Mouse (Mus musculus) midbrain, embryonic 16.5 days (tissue): ENCODE measurements at regions not wholly inside any gene's neighbourhood (a gene's known extent, or its start where the extent isn't known, plus 50 kb on each side); places are given as distances from the start of the nearest gene placed in this dataset.

Experiments
- ATAC-seq: fragments of 200-750 bp; cut with Nextera tagmentation; 2 replicates; pipeline ENCODE4 v1.8.0; 2017; ENCODE audit warnings: moderate TSS enrichment
- H3K27ac ChIP-seq: fragments of 300-500 bp; sonication (generic); 2 replicates; pipeline ENCODE4 v1.5.1; 2014; ENCODE audit warnings: mild to moderate bottlenecking, low read length, mixed read lengths
- H3K27me3 ChIP-seq: fragments of 300-500 bp; sonication (generic); 2 replicates; pipeline ENCODE4 v1.6.1; 2014; ENCODE audit warnings: low read depth, low read length, mixed read lengths; ENCODE audit not compliant: control insufficient read depth, insufficient read depth
- H3K36me3 ChIP-seq: fragments of 300-500 bp; sonication (generic); 2 replicates; pipeline ENCODE4 v1.6.1; 2014; ENCODE audit warnings: mild to moderate bottlenecking, low read length, moderate library complexity, mixed read lengths; ENCODE audit not compliant: control insufficient read depth, insufficient read depth
- H3K4me1 ChIP-seq: fragments of 300-500 bp; sonication (generic); 2 replicates; pipeline ENCODE4 v1.6.1; 2014; ENCODE audit warnings: mild to moderate bottlenecking, low read length, mixed read lengths; ENCODE audit not compliant: control insufficient read depth, insufficient read depth
- H3K4me2 ChIP-seq: fragments of 300-500 bp; sonication (generic); 2 replicates; pipeline ENCODE4 v1.6.1; 2014; ENCODE audit warnings: mild to moderate bottlenecking, low read length, mixed read lengths
- H3K4me3 ChIP-seq: fragments of 300-500 bp; sonication (generic); 2 replicates; pipeline ENCODE4 v1.5.1; 2014; ENCODE audit warnings: low read depth, mild to moderate bottlenecking, low read length, moderate library complexity, mixed read lengths
- H3K9ac ChIP-seq: fragments of 300-500 bp; sonication (generic); 2 replicates; pipeline ENCODE4 v1.6.1; 2014; ENCODE audit warnings: low read depth, low read length, mixed read lengths
- H3K9me3 ChIP-seq: fragments of 300-500 bp; sonication (generic); replicated peaks from 2 replicates; pipeline ENCODE4 v1.6.1; 2014; ENCODE audit warnings: mild to moderate bottlenecking, low read length, mixed read lengths; ENCODE audit not compliant: control insufficient read depth, poor library complexity, severe bottlenecking
- WGBS: fragments of 180-500 bp; shearing (Covaris S2); extraction: QIAGEN DNeasy Blood & Tissue Kit; methylation state at CpG from one replicate; pipeline ENCODE4 v1.1.7; 2014; 5-methylcytosine and 5-hydroxymethylcytosine counted together

- Histone ChIP-seq H3K4me3 (no peak overlapping the region), H3K4me2 (no peak overlapping the region), H3K27me3 (no peaks in the 10 kb centered on the region), H3K9ac (no peak overlapping the region), H3K4me1 (no peaks in the 10 kb centered on the region), H3K9me3 (no peaks in the 10 kb centered on the region), H3K27ac (no peak overlapping the region), H3K36me3 (no peaks in the 10 kb centered on the region)
- no peak for ATAC-seq
These were observed 797.1 kb upstream of the Slit2 start for GRCm38 (mm10) chr5:47185868-47186267.

GRCm38 (mm10) chr5:47202164-47202914 lies 780.6 kb upstream of the Slit2 start:
- H3K4me3 ChIP-seq: no peak overlapping the region
- WGBS: 73% methylated on average over 3 of the region's 3 CpGs
- no peaks in the 10 kb centered on the region for H3K36me3 ChIP-seq
- ATAC-seq: no peak
- H3K27ac ChIP-seq: no peak overlapping the region
- no peaks in the 10 kb centered on the region for H3K4me1 ChIP-seq
- no peaks in the 10 kb centered on the region for H3K9me3 ChIP-seq
- no peaks in the 10 kb centered on the region for H3K27me3 ChIP-seq
- H3K9ac ChIP-seq: no peak overlapping the region
- H3K4me2 ChIP-seq: no peak overlapping the region

- H3K36me3 ChIP-seq: no peaks in the 10 kb centered on the region
- H3K27ac ChIP-seq: no peak overlapping the region
- no peaks in the 10 kb centered on the region for H3K4me1 ChIP-seq
- H3K9ac ChIP-seq: no peak overlapping the region
- no peaks in the 10 kb centered on the region for H3K27me3 ChIP-seq
- H3K4me3 ChIP-seq: no peak overlapping the region
- 90% methylated on average over 1 of the region's 1 CpGs for WGBS
- no peaks in the 10 kb centered on the region for H3K9me3 ChIP-seq
- no peak for ATAC-seq
- no peak overlapping the region for H3K4me2 ChIP-seq
These were observed 780.0 kb upstream of the Slit2 start for GRCm38 (mm10) chr5:47202915-47203296.

GRCm38 (mm10) chr5:47210542-47210941 lies 772.4 kb upstream of the Slit2 start:
- Histone ChIP-seq H3K4me1 (no peaks in the 10 kb centered on the region), H3K9me3 (no peaks in the 10 kb centered on the region), H3K9ac (no peak overlapping the region), H3K27me3 (no peaks in the 10 kb centered on the region), H3K4me2 (no peak overlapping the region), H3K27ac (no peak overlapping the region), H3K36me3 (no peaks in the 10 kb centered on the region), H3K4me3 (no peak overlapping the region)
- peak; percentile 51; the same call in 1 of the 2 replicates for ATAC-seq
- WGBS: 9% methylated on average over 1 of the region's 1 CpGs

- H3K4me1 ChIP-seq: no peaks in the 10 kb centered on the region
- no peak overlapping the region for H3K9ac ChIP-seq
- no peak for ATAC-seq
- H3K27me3 ChIP-seq: no peaks in the 10 kb centered on the region
- H3K9me3 ChIP-seq: no peaks in the 10 kb centered on the region
- no peak overlapping the region for H3K4me2 ChIP-seq
- no peak overlapping the region for H3K27ac ChIP-seq
- H3K36me3 ChIP-seq: no peaks in the 10 kb centered on the region
- no peak overlapping the region for H3K4me3 ChIP-seq
These were observed 767.5 kb upstream of the Slit2 start for GRCm38 (mm10) chr5:47215421-47215820.

GRCm38 (mm10) chr5:47225247-47225646 lies 757.7 kb upstream of the Slit2 start:
- H3K36me3 ChIP-seq: no peaks in the 10 kb centered on the region
- H3K4me1 ChIP-seq: no peaks in the 10 kb centered on the region
- H3K9ac ChIP-seq: no peak overlapping the region
- no peak overlapping the region for H3K4me2 ChIP-seq
- 77% methylated on average over 1 of the region's 1 CpGs for WGBS
- H3K4me3 ChIP-seq: no peak overlapping the region
- no peaks in the 10 kb centered on the region for H3K27me3 ChIP-seq
- H3K9me3 ChIP-seq: no peaks in the 10 kb centered on the region
- no peak for ATAC-seq
- no peak overlapping the region for H3K27ac ChIP-seq

- Histone ChIP-seq H3K4me2 (no peak overlapping the region), H3K27ac (no peak overlapping the region), H3K36me3 (no peaks in the 10 kb centered on the region), H3K9ac (no peak overlapping the region), H3K9me3 (peaks cover 4% of the 10 kb centered on the region; the same call in 1 of the 2 replicates), H3K4me3 (no peak overlapping the region), H3K4me1 (0 out of 2 replicates have a peak, but pooled peaks cover 3% of the 10 kb centered on the region), H3K27me3 (no peaks in the 10 kb centered on the region)
- 71% methylated on average over 1 of the region's 1 CpGs for WGBS
- no peak for ATAC-seq
These were observed 746.8 kb upstream of the Slit2 start for GRCm38 (mm10) chr5:47236094-47236493.

GRCm38 (mm10) chr5:47240060-47240459 lies 742.9 kb upstream of the Slit2 start:
- H3K4me3 ChIP-seq: no peak overlapping the region
- ATAC-seq: no peak
- no peaks in the 10 kb centered on the region for H3K36me3 ChIP-seq
- H3K9me3 ChIP-seq: peaks cover 4% of the 10 kb centered on the region; the same call in 1 of the 2 replicates
- no peak overlapping the region for H3K9ac ChIP-seq
- H3K27me3 ChIP-seq: no peaks in the 10 kb centered on the region
- no peak overlapping the region for H3K27ac ChIP-seq
- WGBS: 42% methylated on average over 2 of the region's 2 CpGs
- H3K4me1 ChIP-seq: 0 out of 2 replicates have a peak, but pooled peaks cover 3% of the 10 kb centered on the region
- H3K4me2 ChIP-seq: no peak overlapping the region

- no peak overlapping the region for H3K27ac ChIP-seq
- 75% methylated on average over 7 of the region's 7 CpGs for WGBS
- H3K9me3 ChIP-seq: peaks cover 4% of the 10 kb centered on the region; the same call in 1 of the 2 replicates
- no peak overlapping the region for H3K4me2 ChIP-seq
- 0 out of 2 replicates have a peak, but pooled peaks cover 3% of the 10 kb centered on the region for H3K4me1 ChIP-seq
- H3K4me3 ChIP-seq: no peak overlapping the region
- H3K9ac ChIP-seq: no peak overlapping the region
- no peaks in the 10 kb centered on the region for H3K36me3 ChIP-seq
- ATAC-seq: no peak
- no peaks in the 10 kb centered on the region for H3K27me3 ChIP-seq
These were observed 742.4 kb upstream of the Slit2 start for GRCm38 (mm10) chr5:47240586-47240985.
